Mouse (Mus musculus) kidney, adult 2 months (tissue): Measurements from ENCODE around the gene Dram1. TPM values are rescaled to one million over a fixed set of nuclear protein-coding genes. Genes with fewer than 3 reads are reported as not detected.

ENCODE experiments used
- DNase-seq: peaks from one replicate; pipeline ENCODE4 v3.0.0; 2021
- H3K27ac ChIP-seq: fragments of 200-500 bp; 2 replicates; pipeline ENCODE4 v1.5.1; 2012; ENCODE audit warnings: low read depth, low read length, control low read depth, inconsistent platforms; ENCODE audit not compliant: insufficient read depth
- H3K27me3 ChIP-seq: fragments of 200-500 bp; replicated peaks from 2 replicates; pipeline ENCODE4 v1.6.1; 2012; ENCODE audit warnings: mild to moderate bottlenecking, moderate library complexity, low read length, inconsistent platforms; ENCODE audit not compliant: control insufficient read depth, insufficient read depth
- H3K36me3 ChIP-seq: fragments of 200-500 bp; 2 replicates; pipeline ENCODE4 v1.6.1; 2012; ENCODE audit warnings: mild to moderate bottlenecking, moderate library complexity, low read length, inconsistent platforms; ENCODE audit not compliant: control insufficient read depth, insufficient read depth
- H3K4me1 ChIP-seq: fragments of 200-500 bp; 2 replicates; pipeline ENCODE4 v1.6.1; 2011; ENCODE audit warnings: low read length; ENCODE audit not compliant: control insufficient read depth, insufficient read depth
- H3K4me3 ChIP-seq: fragments of 200-500 bp; 2 replicates; pipeline ENCODE4 v1.5.1; 2011; ENCODE audit warnings: mild to moderate bottlenecking, low read depth, low read length, control low read depth; ENCODE audit not compliant: insufficient read depth
- CTCF ChIP-seq: fragments of 200-500 bp; conservative IDR thresholded peaks from 2 replicates; pipeline ENCODE4 v1.5.1; 2011; ENCODE audit warnings: low read depth, mild to moderate bottlenecking, control low read depth, low read length, moderate library complexity, mixed read lengths; ENCODE audit not compliant: insufficient read depth, insufficient read length
- POLR2A ChIP-seq: fragments of 200-500 bp; IDR thresholded peaks from one replicate; pipeline ENCODE4 v1.6.1; 2011; ENCODE audit warnings: low read depth, low read length, control low read depth
- WGBS: fragments of 180-500 bp; shearing (Covaris S2); methylation state at CpG from one replicate; pipeline ENCODE4 v1.1.7; 2018; 5-methylcytosine and 5-hydroxymethylcytosine counted together
- polyA plus RNA-seq: library from polyadenylated mRNA; depleted of rRNA; stranded (reverse); fragments of >200 nt; gene quantifications from 2 replicates; pipeline ENCODE4 v1.2.3, GENCODE M21; 2012

Dram1 gene
- polyA plus RNA-seq, 1 experiment = 16.4 TPM

DNA sequence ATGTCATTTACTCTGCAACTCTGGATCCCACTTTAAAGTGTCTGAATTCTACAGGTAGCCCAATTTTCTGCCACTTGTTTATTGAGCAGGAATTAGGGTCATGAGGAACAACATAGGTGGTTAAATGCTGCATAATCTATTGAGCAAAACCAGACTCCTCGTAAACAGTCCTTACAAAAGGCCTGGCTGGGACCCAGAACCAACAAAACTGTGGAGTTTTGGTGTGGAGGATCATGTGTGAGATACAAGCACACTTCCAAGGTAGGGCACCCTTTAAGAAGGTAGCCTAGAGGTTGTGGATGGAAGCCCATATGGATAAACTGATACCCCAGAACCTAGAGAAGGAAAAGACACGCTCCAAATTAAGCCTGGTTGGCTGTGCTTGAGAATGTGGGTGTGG lies 28.2 kb downstream of the Dram1 start:
- no peaks in the 10 kb centered on the region for H3K36me3 ChIP-seq
- TF ChIP-seq CTCF (no peak), POLR2A (no peak)
- 67% methylated on average over 2 of the region's 2 CpGs for WGBS
- no peak for DNase-seq
- H3K27ac ChIP-seq = no peak overlapping the region
- no peaks in the 10 kb centered on the region for H3K27me3 ChIP-seq
- no peak overlapping the region for H3K4me3 ChIP-seq
- 0 out of 2 replicates have a peak, but pooled peaks cover 3% of the 10 kb centered on the region for H3K4me1 ChIP-seq

DNA sequence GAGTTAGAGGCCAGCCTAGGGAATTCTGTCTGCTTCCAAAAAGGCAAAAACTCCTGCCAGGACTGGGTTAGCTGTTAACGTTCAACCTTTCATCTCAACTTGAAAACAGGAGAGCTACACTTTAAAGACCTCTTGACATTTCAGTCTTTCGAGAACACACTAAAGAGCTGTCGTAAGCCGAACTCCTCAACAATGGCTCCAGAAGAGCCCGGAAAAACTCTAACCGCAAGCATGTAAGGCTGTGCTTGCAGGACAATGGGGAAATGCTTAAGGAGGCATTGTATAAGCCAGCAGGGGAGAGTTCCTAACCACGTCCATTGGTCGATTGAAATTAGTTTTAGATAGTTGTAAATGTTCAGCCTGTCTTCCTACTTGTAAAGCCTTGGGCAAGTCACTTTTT lies 29.1 kb downstream of the Dram1 start:
- Histone ChIP-seq H3K27ac (no peak overlapping the region), H3K4me3 (no peak overlapping the region), H3K4me1 (0 out of 2 replicates have a peak, but pooled peaks cover 3% of the 10 kb centered on the region), H3K27me3 (no peaks in the 10 kb centered on the region), H3K36me3 (no peaks in the 10 kb centered on the region)
- DNase-seq = peak; percentile 19
- 45% methylated on average over 8 of the region's 8 CpGs for WGBS
- TF ChIP-seq POLR2A = no peak

DNA sequence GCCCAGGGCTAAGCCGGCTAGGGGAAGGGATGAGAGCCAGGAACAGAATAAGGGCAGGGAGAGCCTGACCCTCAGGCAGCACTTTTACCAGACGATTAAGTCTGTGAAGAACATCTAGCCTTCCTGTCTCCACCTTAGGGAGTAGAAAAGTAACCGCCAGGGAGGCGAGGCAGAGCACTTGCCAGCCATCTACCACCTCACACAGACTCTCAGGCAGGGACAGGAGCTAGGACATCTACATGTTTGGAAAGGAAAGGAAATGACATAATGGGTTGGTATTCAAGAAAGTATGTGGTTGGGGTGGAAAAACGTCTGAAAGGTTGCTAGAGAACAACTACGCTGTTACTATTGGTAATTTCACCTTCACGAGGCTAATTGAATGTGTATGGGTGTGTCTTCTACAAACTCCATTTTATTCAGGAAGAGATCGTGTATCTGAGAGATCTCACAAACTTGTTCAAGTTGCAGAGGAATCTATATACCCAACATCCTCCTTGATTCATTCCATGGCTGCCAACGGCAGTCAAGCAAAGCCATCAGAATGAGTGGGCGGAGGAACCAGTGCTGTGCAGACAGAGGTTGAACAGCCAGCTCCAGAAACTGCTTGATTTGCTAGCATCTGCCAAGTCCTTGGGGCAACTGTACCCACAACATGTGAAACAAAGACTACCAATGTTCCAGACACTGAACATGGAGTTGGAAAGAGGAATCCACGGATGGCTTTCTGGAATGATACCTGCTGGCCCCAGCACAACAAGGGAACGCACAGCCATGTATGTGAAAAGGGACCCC lies 32.2 kb downstream of the Dram1 start:
- peak overlapping the region; percentile 75 for H3K27ac ChIP-seq
- H3K4me1 ChIP-seq = 0 out of 2 replicates have a peak, but pooled peaks cover 3% of the 10 kb centered on the region
- no peaks in the 10 kb centered on the region for H3K36me3 ChIP-seq
- peak; percentile 23 for DNase-seq
- 63% methylated on average over 12 of the region's 12 CpGs for WGBS
- H3K4me3 ChIP-seq = no peak overlapping the region
- no peaks in the 10 kb centered on the region for H3K27me3 ChIP-seq
- no peak for TF ChIP-seq CTCF
- no peak for TF ChIP-seq POLR2A

DNA sequence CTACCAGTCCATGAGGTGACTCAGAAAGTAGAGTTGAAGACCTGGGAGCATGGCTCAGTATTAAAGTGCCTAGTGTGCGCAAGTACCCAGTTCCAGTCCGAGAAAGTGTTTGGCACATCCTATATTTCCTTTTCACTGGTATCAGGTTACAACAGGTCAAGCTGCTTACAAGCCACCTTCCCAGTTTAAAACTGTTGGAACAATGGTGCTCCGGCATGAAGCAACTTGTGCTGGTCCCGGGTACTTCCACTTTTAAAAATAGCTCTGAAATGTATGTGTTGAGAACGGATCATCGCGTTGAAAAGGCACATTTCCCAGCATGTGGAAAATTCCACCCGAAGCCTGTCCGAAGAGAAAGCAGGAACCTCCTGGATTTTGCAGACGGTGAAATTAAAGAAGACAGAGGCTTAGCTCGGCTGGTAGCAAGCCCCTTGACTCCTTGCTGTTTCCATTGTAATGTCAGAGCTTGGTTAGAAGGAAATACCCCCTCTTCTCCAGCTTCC lies 32.9 kb downstream of the Dram1 start:
- 51% methylated on average over 11 of the region's 11 CpGs for WGBS
- H3K27ac ChIP-seq = peak overlapping the region; percentile 75

DNA sequence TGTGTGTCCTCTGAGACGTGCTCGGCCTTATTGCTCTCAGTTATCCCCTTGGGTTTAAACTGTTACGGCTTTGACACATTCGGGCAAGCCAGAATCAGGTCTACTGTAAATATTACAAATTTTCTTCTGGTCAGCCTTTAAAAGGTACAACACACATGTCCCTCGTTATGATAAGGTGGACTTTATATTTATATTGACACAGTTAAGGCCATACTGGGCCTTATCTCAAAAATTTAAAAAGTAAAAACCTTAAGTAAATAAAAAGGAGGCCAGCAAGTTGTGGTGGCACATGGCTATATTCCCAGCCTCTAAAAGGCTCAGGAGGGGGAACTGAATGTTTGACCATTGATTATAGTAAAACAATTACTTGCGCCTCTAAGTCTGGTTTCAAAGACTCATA lies 37.5 kb downstream of the Dram1 start:
- no peak for TF ChIP-seq CTCF
- TF ChIP-seq POLR2A = no peak
- Histone ChIP-seq H3K4me3 (no peak overlapping the region), H3K4me1 (0 out of 2 replicates have a peak, but pooled peaks cover 2% of the 10 kb centered on the region), H3K27me3 (no peaks in the 10 kb centered on the region), H3K36me3 (no peaks in the 10 kb centered on the region), H3K27ac (no peak overlapping the region)
- no peak for DNase-seq
- 80% methylated on average over 6 of the region's 6 CpGs for WGBS

More for the DNA sequence above, 32.9 kb downstream of the Dram1 start:
- Histone ChIP-seq H3K4me3 (no peak overlapping the region), H3K36me3 (no peaks in the 10 kb centered on the region), H3K4me1 (0 out of 2 replicates have a peak, but pooled peaks cover 3% of the 10 kb centered on the region), H3K27me3 (no peaks in the 10 kb centered on the region)
- peak; percentile 21 for DNase-seq
- TF ChIP-seq CTCF (no peak), POLR2A (no peak)

DNA sequence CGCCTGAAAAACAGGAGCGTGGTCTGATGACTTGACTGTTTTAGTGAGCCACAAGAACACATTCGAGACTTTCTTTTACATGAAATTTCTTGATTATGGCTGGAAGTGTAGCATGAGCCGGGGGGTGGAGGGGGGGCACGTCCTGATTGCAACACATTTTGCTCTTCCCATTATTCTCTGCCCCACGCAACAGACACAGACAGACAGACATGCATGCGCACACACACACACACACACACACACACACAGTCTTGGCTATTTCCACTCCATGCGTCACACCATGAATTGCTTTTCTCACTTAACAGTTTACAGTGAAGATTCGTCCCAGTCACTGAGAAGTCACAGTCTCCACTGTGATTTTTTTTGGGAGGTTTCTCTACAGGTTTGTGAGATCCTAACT lies 38.2 kb downstream of the Dram1 start:
- DNase-seq = no peak
- 90% methylated on average over 9 of the region's 9 CpGs for WGBS
- Histone ChIP-seq H3K4me1 (no peaks in the 10 kb centered on the region), H3K36me3 (no peaks in the 10 kb centered on the region), H3K27me3 (no peaks in the 10 kb centered on the region), H3K4me3 (no peak overlapping the region), H3K27ac (no peak overlapping the region)
- TF ChIP-seq CTCF = no peak
- no peak for TF ChIP-seq POLR2A

DNA sequence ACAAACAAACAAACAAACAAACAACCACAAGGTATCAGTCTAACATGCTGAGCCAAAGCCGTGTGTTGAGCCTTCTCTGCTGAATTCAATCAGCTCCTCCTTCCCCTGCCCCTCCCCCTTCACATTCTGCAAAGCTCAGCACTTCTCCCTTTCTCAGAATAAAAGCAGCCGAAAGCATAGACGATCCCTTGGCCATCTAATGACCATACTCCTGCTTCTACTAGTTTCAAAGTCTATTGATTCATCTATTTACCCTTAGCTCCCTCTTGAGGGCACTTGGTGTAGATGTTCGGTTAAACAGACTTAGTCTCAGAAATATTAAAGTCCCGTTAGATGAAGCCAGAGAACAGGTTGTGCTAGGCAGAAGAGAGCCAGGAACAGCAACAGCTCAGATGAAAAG lies 48.2 kb downstream of the Dram1 start:
- no peak overlapping the region for H3K27ac ChIP-seq
- H3K27me3 ChIP-seq = no peaks in the 10 kb centered on the region
- 16% methylated on average over 5 of the region's 5 CpGs for WGBS
- H3K36me3 ChIP-seq = no peaks in the 10 kb centered on the region
- no peak overlapping the region for H3K4me3 ChIP-seq
- DNase-seq = peak; percentile 41
- TF ChIP-seq POLR2A (no peak), CTCF (no peak)
- no peaks in the 10 kb centered on the region for H3K4me1 ChIP-seq
